Mouse (Mus musculus) stomach, embryonic 14.5 days (tissue): ENCODE results near the gene Scoc. TPM values are rescaled to one million over a fixed set of nuclear protein-coding genes. Genes with fewer than 3 reads are reported as not detected.

Experiments
- ATAC-seq: fragments of 200-750 bp; cut with Nextera tagmentation; 2 replicates; pipeline ENCODE4 v1.8.0; 2017; ENCODE audit warnings: low read depth, moderate TSS enrichment; ENCODE audit not compliant: insufficient number of reproducible peaks, insufficient read depth, low FRiP score
- H3K27ac ChIP-seq: fragments of 300-500 bp; sonication (generic); 2 replicates; pipeline ENCODE4 v1.5.1; 2014; ENCODE audit warnings: mild to moderate bottlenecking, low read length, moderate library complexity, mixed read lengths
- H3K27me3 ChIP-seq: fragments of 300-500 bp; sonication (generic); 2 replicates; pipeline ENCODE4 v1.6.1; 2014; ENCODE audit warnings: low read length, control low read depth, mixed read lengths; ENCODE audit not compliant: control insufficient read depth, insufficient read depth
- H3K36me3 ChIP-seq: fragments of 300-500 bp; sonication (generic); 2 replicates; pipeline ENCODE4 v1.6.1; 2014; ENCODE audit warnings: mild to moderate bottlenecking, control low read depth, low read length, moderate library complexity, mixed read lengths; ENCODE audit not compliant: control insufficient read depth, insufficient read depth
- H3K4me1 ChIP-seq: fragments of 300-500 bp; sonication (generic); 2 replicates; pipeline ENCODE4 v1.6.1; 2014; ENCODE audit warnings: low read length, control low read depth, mixed read lengths; ENCODE audit not compliant: control insufficient read depth, insufficient read depth
- H3K4me2 ChIP-seq: fragments of 300-500 bp; sonication (generic); replicated peaks from 2 replicates; pipeline ENCODE4 v1.6.1; 2014; ENCODE audit warnings: low read depth, low read length, control low read depth
- H3K4me3 ChIP-seq: fragments of 300-500 bp; sonication (generic); 2 replicates; pipeline ENCODE4 v1.5.1; 2014; ENCODE audit warnings: low read depth, low read length, control low read depth
- H3K9ac ChIP-seq: fragments of 300-500 bp; sonication (generic); replicated peaks from 2 replicates; pipeline ENCODE4 v1.6.1; 2014; ENCODE audit warnings: low read depth, mild to moderate bottlenecking, control low read depth, low read length, moderate library complexity, mixed read lengths
- H3K9me3 ChIP-seq: fragments of 300-500 bp; sonication (generic); 2 replicates; pipeline ENCODE4 v1.6.1; 2016; ENCODE audit warnings: low read depth, low read length, control low read depth; ENCODE audit not compliant: control insufficient read depth
- WGBS: fragments of 180-500 bp; shearing (Covaris S2); extraction: QIAGEN DNeasy Blood & Tissue Kit; methylation state at CpG from one replicate; pipeline ENCODE4 v1.1.7; 2014; 5-methylcytosine and 5-hydroxymethylcytosine counted together
- polyA plus RNA-seq: library from polyadenylated mRNA; unstranded; fragments of >200 nt; fragmentation: Nextera tagmentation; extraction: Ambion mirVana; gene quantifications from 2 replicates; pipeline ENCODE4 v1.2.1, GENCODE M21; 2014

Gene Scoc
- polyA plus RNA-seq, 1 experiment from 2014 or later = 123 TPM

GRCm38 (mm10) chr8:83392521-83392920, 65.7 kb downstream of the Scoc start:
- Histone ChIP-seq H3K4me1 (no peaks in the 10 kb centered on the region; the same call in 1 of the 2 replicates), H3K9ac (no peak overlapping the region), H3K36me3 (no peaks in the 10 kb centered on the region), H3K4me3 (no peak overlapping the region), H3K27me3 (peaks cover 16% of the 10 kb centered on the region), H3K4me2 (no peak overlapping the region), H3K9me3 (no peaks in the 10 kb centered on the region), H3K27ac (no peak overlapping the region)
- no peak for ATAC-seq
- 48% methylated on average over 1 of the region's 1 CpGs for WGBS

DNA sequence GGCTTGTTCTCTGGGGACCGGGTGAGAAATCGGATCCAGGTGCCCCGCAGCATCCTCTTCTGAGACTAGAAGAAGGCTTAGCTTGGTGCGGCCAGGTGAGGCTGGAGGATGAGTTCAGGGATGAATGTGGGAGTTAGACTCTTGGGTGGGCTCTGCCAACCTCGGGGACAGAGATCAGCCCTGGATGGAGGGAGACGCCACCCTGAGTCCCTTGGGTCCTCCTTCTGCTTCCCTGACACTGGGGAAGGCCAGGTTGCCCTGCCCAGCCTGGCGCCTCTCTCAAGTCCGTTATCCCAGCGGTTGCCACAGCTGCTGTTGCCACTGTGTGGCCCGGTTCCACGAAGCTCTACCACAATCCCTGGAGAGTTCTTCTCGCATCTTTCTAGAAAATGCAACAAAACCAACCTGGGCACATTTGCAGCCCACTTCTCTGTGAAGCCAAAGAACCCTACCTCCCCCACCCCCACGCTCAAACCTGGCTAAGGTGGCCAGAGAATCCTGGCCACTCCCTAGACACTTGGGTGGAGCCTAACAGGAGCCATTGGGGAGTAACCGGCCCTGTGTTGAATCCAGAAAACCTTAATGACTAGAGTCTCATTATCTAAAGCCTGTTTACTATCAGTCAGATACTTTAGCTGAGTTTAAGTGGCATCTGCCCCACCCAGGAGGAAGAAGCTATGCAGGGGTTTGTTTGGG, 68.0 kb downstream of the Scoc start:
- H3K9ac ChIP-seq = no peak overlapping the region
- 6% methylated on average over 14 of the region's 14 CpGs for WGBS

DNA sequence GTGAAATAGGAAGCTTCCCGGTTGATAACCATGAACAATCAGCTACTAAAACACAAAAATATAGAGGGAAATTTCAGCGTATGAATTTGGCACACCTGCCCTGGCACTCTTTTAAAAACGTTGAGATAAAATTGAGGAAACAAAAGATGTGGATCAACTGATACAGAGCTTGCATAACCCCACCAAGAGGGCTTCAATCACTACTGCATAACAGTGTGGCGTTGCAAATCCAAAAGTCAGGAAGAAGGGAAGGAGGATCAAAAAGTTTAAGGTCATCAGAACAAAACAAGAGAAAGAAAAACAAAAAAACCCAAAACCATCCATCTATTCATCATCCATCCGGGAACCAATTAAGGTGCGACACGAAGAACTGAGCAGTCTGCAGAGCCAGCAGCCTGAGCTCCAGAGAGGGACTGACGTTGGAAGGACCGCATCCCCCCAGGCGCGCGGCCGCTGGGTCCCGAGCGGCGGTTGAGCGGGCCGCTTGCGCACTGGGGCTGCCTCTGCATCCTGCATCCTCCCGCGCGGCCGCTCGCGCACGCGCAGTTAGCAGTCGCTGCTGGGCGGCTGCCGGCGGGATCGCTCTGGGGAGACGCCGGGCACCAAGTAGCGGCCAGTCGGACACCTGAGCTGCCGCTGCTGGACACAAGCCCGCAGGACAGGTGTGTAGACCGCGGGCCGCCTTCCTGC, 68.7 kb downstream of the Scoc start, which contains the start of gene Clgn:
Clgn (plus strand) TSS at position 552 of the 690 bp plus-strand sequence.
- Histone ChIP-seq H3K27me3 (peaks cover 16% of the 10 kb centered on the region), H3K9me3 (no peaks in the 10 kb centered on the region), H3K4me1 (no peaks in the 10 kb centered on the region; the same call in 1 of the 2 replicates), H3K4me2 (peak within 1 kb of the TSS; percentile 53), H3K27ac (no peak within 1 kb of the TSS), H3K9ac (no peak within 1 kb of the TSS), H3K36me3 (no peaks in the 10 kb centered on the region), H3K4me3 (peak within 1 kb of the TSS; percentile 37)
- no peak for ATAC-seq
- WGBS = 5% methylated on average over 41 of the region's 41 CpGs

More for the DNA sequence above, 68.0 kb downstream of the Scoc start:
- H3K9me3 ChIP-seq = no peaks in the 10 kb centered on the region
- peak overlapping the region; percentile 37 for H3K4me3 ChIP-seq
- H3K4me2 ChIP-seq = peak overlapping the region; percentile 53
- no peaks in the 10 kb centered on the region for H3K36me3 ChIP-seq
- H3K27me3 ChIP-seq = peaks cover 16% of the 10 kb centered on the region
- no peaks in the 10 kb centered on the region; the same call in 1 of the 2 replicates for H3K4me1 ChIP-seq
- no peak overlapping the region for H3K27ac ChIP-seq
- ATAC-seq = no peak

DNA sequence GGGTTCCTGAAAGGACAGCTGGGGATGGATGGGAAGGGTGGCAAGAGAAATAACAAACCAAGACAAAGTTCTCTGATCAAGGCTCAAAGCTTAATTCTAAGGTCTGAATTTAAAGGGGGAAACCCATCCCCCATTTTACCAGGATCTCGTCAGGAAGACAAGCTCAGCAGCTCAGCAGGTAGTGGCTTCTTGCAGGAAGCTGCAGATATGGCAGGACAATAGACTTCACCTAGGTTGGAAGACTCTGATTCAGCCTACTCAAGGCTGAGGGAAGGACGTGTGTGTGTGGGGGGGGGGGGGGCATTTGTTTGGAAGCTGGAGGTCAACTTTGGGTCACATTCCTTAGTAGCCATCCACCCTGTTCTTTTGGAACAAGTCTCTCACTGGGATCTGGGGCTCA, 75.3 kb downstream of the Scoc start:
- Histone ChIP-seq H3K9me3 (no peaks in the 10 kb centered on the region), H3K4me3 (no peak overlapping the region), H3K36me3 (no peaks in the 10 kb centered on the region), H3K4me2 (no peak overlapping the region), H3K27me3 (no peaks in the 10 kb centered on the region), H3K4me1 (no peaks in the 10 kb centered on the region), H3K27ac (no peak overlapping the region), H3K9ac (no peak overlapping the region)
- WGBS = 15% methylated on average over 2 of the region's 2 CpGs
- no peak for ATAC-seq

- no peaks in the 10 kb centered on the region for H3K27me3 ChIP-seq
- no peak overlapping the region for H3K4me2 ChIP-seq
- H3K9me3 ChIP-seq = no peaks in the 10 kb centered on the region
- H3K4me1 ChIP-seq = no peaks in the 10 kb centered on the region
- H3K9ac ChIP-seq = no peak overlapping the region
- WGBS = 77% methylated on average over 2 of the region's 2 CpGs
- no peak overlapping the region for H3K27ac ChIP-seq
- ATAC-seq = no peak
- no peak overlapping the region for H3K4me3 ChIP-seq
- no peaks in the 10 kb centered on the region for H3K36me3 ChIP-seq
Measured at GRCm38 (mm10) chr8:83381016-83381415, 77.2 kb downstream of the Scoc start.

GRCm38 (mm10) chr8:83380141-83380540, 78.0 kb downstream of the Scoc start:
- Histone ChIP-seq H3K9ac (no peak overlapping the region), H3K27me3 (no peaks in the 10 kb centered on the region), H3K36me3 (no peaks in the 10 kb centered on the region), H3K4me3 (no peak overlapping the region), H3K9me3 (no peaks in the 10 kb centered on the region), H3K4me1 (no peaks in the 10 kb centered on the region), H3K4me2 (no peak overlapping the region), H3K27ac (no peak overlapping the region)
- 55% methylated on average over 4 of the region's 4 CpGs for WGBS
- no peak for ATAC-seq

Other genes with a start within 250 kb of the Scoc start
- gene Ucp1, start 168.0 kb downstream of the Scoc start, polyA plus RNA-seq = 0.35 TPM in 1 of 2 replicates, not detected in the other
- gene Elmod2, start 125.9 kb downstream of the Scoc start, polyA plus RNA-seq = 17.2 and 18.6 TPM in 2 replicates
- gene Mgat4d, start 109.9 kb downstream of the Scoc start, polyA plus RNA-seq = not detected in 2 replicates
- 0.33 and 0.84 TPM in 2 replicates for gene Clgn, start 68.5 kb downstream of the Scoc start, polyA plus RNA-seq
- not detected in 2 replicates for gene Olfr370, start 77.4 kb upstream of the Scoc start, polyA plus RNA-seq
- 325 and 345 TPM in 2 replicates for gene Ndufb7, start 108.3 kb upstream of the Scoc start, polyA plus RNA-seq
- 629 and 635 TPM in 2 replicates for gene Tecr, start 149.6 kb upstream of the Scoc start, polyA plus RNA-seq
- 59.5 and 59.6 TPM in 2 replicates for gene Dnajb1, start 149.8 kb upstream of the Scoc start, polyA plus RNA-seq
- 180 and 185 TPM in 2 replicates for gene Gipc1, start 194.3 kb upstream of the Scoc start, polyA plus RNA-seq
- 3.1 and 5.4 TPM in 2 replicates for gene Ptger1, start 208.3 kb upstream of the Scoc start, polyA plus RNA-seq
- 30.1 and 30.7 TPM in 2 replicates for gene Pkn1, start 240.8 kb upstream of the Scoc start, polyA plus RNA-seq